ENCODE assay signal across 7 mouse cellular contexts in the genomic region with DNA sequence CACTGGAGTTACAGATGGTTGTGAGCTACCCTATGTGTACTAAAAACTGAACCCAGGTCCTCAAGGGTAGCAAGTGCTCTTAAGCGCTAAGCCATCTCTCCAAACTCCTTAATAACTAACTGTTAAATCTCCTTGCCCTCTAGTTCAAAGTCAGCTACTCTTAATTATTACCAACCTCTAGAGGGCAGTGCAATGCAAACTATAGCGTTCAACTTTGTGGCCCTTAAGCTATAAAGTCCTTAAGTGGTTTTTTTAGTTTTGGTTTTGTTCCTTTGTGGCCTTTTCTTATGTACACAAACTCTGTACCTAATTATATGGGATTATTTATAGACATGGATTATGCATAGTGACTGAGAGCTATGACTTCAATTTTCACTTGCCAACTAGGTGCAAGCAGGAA. TPM values are rescaled to one million over a fixed set of nuclear protein-coding genes. Genes with fewer than 3 reads are reported as not detected.
DNase-seq lines count a peak whose midpoint lies in the region; ATAC-seq and TF ChIP-seq lines count a peak whose summit lies in the region.

No protein-coding gene starts in this region.

- no peaks in the 10 kb centered on the region for H3K4me1 ChIP-seq in kidney, adult 2 months (ENCODE audit: control insufficient read depth, insufficient read depth, low read length)
- H3K4me1 ChIP-seq in ES-E14 (ENCODE audit: control insufficient read depth in 2 of 2, insufficient read depth in 2 of 2, low read length in 2 of 2, poor library complexity in 1 of 2): no peaks in the 10 kb centered on the region
- no peaks in the 10 kb centered on the region for H3K4me1 ChIP-seq in liver, postnatal 0 days (ENCODE audit: insufficient read depth)

- no peak overlapping the region for H3K4me3 ChIP-seq in kidney, adult 2 months (ENCODE audit: insufficient read depth, low read depth, low read length)
- no peak overlapping the region for H3K4me3 ChIP-seq in ES-E14 (ENCODE audit: insufficient read depth in 1 of 2, low read depth in 1 of 2, low read length in 2 of 2, poor library complexity in 1 of 2, severe bottlenecking in 1 of 2)
- no peak overlapping the region for H3K4me3 ChIP-seq in liver, postnatal 0 days (ENCODE audit: low read depth, low read length)

- TF ChIP-seq EP300 in liver, postnatal 0 days (IDR thresholded peaks at IDR 0.05; ENCODE audit: low read depth): no peak

- H3K36me3 ChIP-seq in kidney, adult 2 months (ENCODE audit: control insufficient read depth, insufficient read depth, low read length): no peaks in the 10 kb centered on the region
- H3K36me3 ChIP-seq in ES-E14 (ENCODE audit: control insufficient read depth, insufficient read depth, low read length, poor library complexity, severe bottlenecking): no peaks in the 10 kb centered on the region
- no peaks in the 10 kb centered on the region for H3K36me3 ChIP-seq in liver, postnatal 0 days (replicated peaks; ENCODE audit: insufficient read depth, low read length)

- no peaks in the 10 kb centered on the region for H3K27me3 ChIP-seq in kidney, adult 2 months (replicated peaks; ENCODE audit: control insufficient read depth, insufficient read depth, low read length)
- H3K27me3 ChIP-seq in liver, postnatal 0 days (ENCODE audit: insufficient read depth, low read length): no peaks in the 10 kb centered on the region

- 5% methylated on average over 2 of the region's 2 CpGs for WGBS in kidney, adult 2 months
- WGBS in liver, postnatal 0 days (ENCODE audit: insufficient replicate concordance): 10% methylated on average over 2 of the region's 2 CpGs

- no peak overlapping the region for H3K9ac ChIP-seq in ES-E14 (ENCODE audit: insufficient read depth, low read depth, low read length, poor library complexity, severe bottlenecking)
- H3K9ac ChIP-seq in liver, postnatal 0 days (replicated peaks): no peak overlapping the region

- no peak for TF ChIP-seq POLR2A in kidney, adult 2 months (IDR thresholded peaks at IDR 0.05; ENCODE audit: low read depth, low read length)

- TF ChIP-seq CTCF in kidney, adult 2 months (conservative IDR thresholded peaks at IDR 0.05; ENCODE audit: insufficient read depth, insufficient read length, low read depth, low read length): no peak
- peak; percentile 71 for TF ChIP-seq CTCF in liver, postnatal 0 days (IDR thresholded peaks at IDR 0.05; ENCODE audit: low read depth)

- intact Hi-C loops in gastrocnemius, postnatal 36 days (cut with DNase I): loop anchor here (5.0 to 10.0 kb wide), 4 partner anchors 95 to 997 kb away; no protein-coding TSS in a partner anchor

- no peak overlapping the region for H3K4me2 ChIP-seq in liver, postnatal 0 days (ENCODE audit: low read depth, low read length)

- in situ Hi-C loops in ES-E14 (cut with MboI; ENCODE audit: low sequenced_read_pairs in 2 of 2, unreplicated experiment in 2 of 2): no loop called here

- peak; percentile 70 for DNase-seq in kidney, adult 2 months
- no peak for DNase-seq in kidney, adult 11 months
- peak; percentile 77 for DNase-seq in A20 (ENCODE audit: low read depth, low spot score)
- DNase-seq in ES-E14 (ENCODE audit: low read depth, low spot score): peak; percentile 31
- DNase-seq in embryo, embryonic 11 days: peak; percentile 79
- DNase-seq in liver, postnatal 0 days: no peak
- DNase-seq in gastrocnemius, postnatal 36 days: no peak

- no peaks in the 10 kb centered on the region for H3K9me3 ChIP-seq in ES-E14 (ENCODE audit: control insufficient read depth, insufficient read depth, low read depth, low read length)
- H3K9me3 ChIP-seq in liver, postnatal 0 days (ENCODE audit: low read length): no peaks in the 10 kb centered on the region

- peak; percentile 29; the same call in 1 of the 2 replicates for ATAC-seq in liver, postnatal 0 days

- H3K27ac ChIP-seq in kidney, adult 2 months (ENCODE audit: insufficient read depth, low read depth, low read length): no peak overlapping the region
- H3K27ac ChIP-seq in ES-E14 (ENCODE audit: insufficient read depth, low read depth, low read length, poor library complexity, severe bottlenecking): no peak overlapping the region
- no peak overlapping the region for H3K27ac ChIP-seq in liver, postnatal 0 days (ENCODE audit: low read depth)

TF ChIP-seq in ES-E14, 5 proteins besides CTCF, POLR2A, EP300 and RAD21:
- TF ChIP-seq ZC3H11A (IDR thresholded peaks at IDR 0.05; ENCODE audit: borderline replicate concordance, low read depth, low read length) (peak; percentile 47; the same call in 1 of the 2 replicates), HCFC1 (IDR thresholded peaks at IDR 0.05; ENCODE audit: borderline replicate concordance, insufficient read depth, low read length) (no peak), ZNF384 (IDR thresholded peaks at IDR 0.05; ENCODE audit: low read depth, low read length) (no peak), MAFK (IDR thresholded peaks at IDR 0.05; ENCODE audit: insufficient read depth, low read depth, low read length) (no peak)
TF ChIP-seq in ES-E14: peak in this region for 1.

RNA-seq across cellular contexts. Expression of a gene that starts 27.5 kb away (rescaled TPM):
- 0.05 TPM in 1 of 2 replicates, not detected in the other for polyA plus RNA-seq in kidney, adult 2 months (2012; rRNA removed)
- total RNA-seq in ES-E14 (2012; rRNA removed): not detected in 2 replicates
- not detected in 2 replicates for polyA plus RNA-seq in liver, postnatal 0 days (2015; fragmentation: Nextera tagmentation; extraction: Ambion mirVana)
- not detected for total RNA-seq in gastrocnemius, postnatal 36 days (2021)

RNA-seq across cellular contexts. Expression of a gene that starts 41.2 kb away (rescaled TPM):
- 16.2 and 16.4 TPM in 2 replicates for polyA plus RNA-seq in kidney, adult 2 months (2012; rRNA removed)
- 24.6 and 25.8 TPM in 2 replicates for total RNA-seq in ES-E14 (2012; rRNA removed)
- 8.3 and 8.9 TPM in 2 replicates for polyA plus RNA-seq in liver, postnatal 0 days (2015; fragmentation: Nextera tagmentation; extraction: Ambion mirVana)
- total RNA-seq in gastrocnemius, postnatal 36 days (2021): 10 to 100 TPM; 22.8 TPM

RNA-seq across cellular contexts. Expression of a gene that starts 53.4 kb away (rescaled TPM):
- polyA plus RNA-seq in kidney, adult 2 months (2012; rRNA removed): 12.7 and 14.7 TPM in 2 replicates
- total RNA-seq in ES-E14 (2012; rRNA removed): 56.6 and 70.3 TPM in 2 replicates
- 13.0 and 15.8 TPM in 2 replicates for polyA plus RNA-seq in liver, postnatal 0 days (2015; fragmentation: Nextera tagmentation; extraction: Ambion mirVana)
- total RNA-seq in gastrocnemius, postnatal 36 days (2021): 10 to 100 TPM; 20.2 to 22.7 TPM

Comparison
In these comparisons a context has a peak if more than half of its experiments do, and no peak if none do; other contexts are left out.
1. DNase-seq: peak in kidney, adult 2 months (single experiment), A20 (single experiment), ES-E14 (single experiment) and embryo, embryonic 11 days (single experiment); none in kidney, adult 11 months (single experiment), liver, postnatal 0 days (single experiment) and gastrocnemius, postnatal 36 days (0 of 2).